Mouse (Mus musculus) lung, postnatal 25 days (tissue): ENCODE measurements around the gene Gm49361.
"Not testable (repeated sequence)": the region's sequence is repeated elsewhere in the genome, so short reads cannot be mapped to it uniquely, and the experiment has no call there.

Experiments
- DNase-seq: peaks from one replicate; pipeline ENCODE4 v3.0.0; 2022; ENCODE audit warnings: low spot score

Gm49361 gene

GRCm38 (mm10) chr14:57688066-57688465 lies 57.8 kb downstream of the Gm49361 start:
- not testable (repeated sequence) for DNase-seq

GRCm38 (mm10) chr14:57687441-57687840 lies 58.5 kb downstream of the Gm49361 start:
- no peak for DNase-seq

DNA sequence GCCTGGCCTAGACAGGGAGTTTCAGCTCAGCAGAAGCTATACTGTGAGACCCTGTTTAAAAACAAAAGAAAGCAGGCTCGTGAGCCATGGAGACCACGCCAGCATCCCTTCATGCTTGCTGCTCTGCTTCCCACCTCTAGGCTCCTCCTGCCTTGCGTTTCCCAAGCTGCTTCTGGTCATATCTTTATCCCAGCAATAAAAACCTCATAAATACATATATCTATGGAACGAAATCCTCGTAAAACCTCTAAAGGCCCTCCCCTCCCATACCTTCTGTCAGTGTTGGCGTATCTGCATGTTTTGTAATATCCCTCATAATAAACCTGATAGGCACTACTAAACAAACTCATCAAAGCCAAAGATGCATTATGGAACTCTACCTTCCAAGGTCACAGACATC lies 59.3 kb downstream of the Gm49361 start:
- DNase-seq, result no peak

DNA sequence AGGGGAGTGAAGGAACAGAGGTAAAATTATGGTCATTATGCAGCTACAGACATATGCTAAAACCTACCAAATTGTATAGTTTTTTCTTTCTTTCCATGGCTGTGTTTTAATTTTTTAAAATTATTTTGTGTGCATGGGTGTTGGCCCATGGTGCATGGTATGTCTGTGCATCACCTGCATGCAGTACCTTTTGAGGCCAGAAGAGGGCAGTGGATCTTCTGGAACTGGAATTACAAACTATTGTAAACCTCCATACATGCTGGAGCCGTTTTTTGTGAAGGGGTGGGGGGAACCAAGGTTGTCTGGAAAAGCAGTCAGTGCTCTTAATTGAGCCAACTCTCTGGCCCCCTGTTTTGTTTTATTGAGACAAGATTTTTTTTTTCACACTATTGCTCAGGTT lies 61.3 kb downstream of the Gm49361 start:
- DNase-seq, result peak; percentile 75

GRCm38 (mm10) chr14:57682751-57683150 lies 63.2 kb downstream of the Gm49361 start:
- no peak for DNase-seq

DNA sequence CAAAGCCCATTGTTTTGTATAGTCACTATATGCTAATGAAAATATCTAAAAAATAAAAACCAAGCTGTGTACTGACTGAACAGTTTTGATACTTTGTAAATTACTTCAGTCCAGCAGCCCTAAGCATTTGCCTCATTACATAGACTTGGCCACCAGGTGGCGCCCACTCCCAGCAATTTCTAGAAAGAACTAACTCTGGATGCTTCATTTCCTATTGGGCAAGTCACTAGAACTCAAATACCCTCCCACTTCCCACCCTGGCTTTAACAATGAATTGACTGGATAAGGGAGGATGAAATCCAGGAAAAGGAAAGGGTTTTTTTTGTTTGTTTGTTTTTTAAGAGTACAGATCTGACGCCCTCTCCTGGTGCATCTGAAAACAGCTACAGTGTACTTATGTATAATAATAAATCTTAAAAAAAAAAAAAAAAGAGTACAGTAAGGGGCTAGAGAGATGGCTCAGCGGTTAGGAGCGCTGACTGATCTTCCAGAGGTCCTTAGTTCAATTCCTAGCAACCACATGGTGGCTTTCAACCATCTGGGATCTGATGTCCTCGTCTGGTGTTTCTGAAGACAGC lies 65.9 kb downstream of the Gm49361 start:
- peak; percentile 87 for DNase-seq

- no peak for DNase-seq
Observed at GRCm38 (mm10) chr14:57679523-57679922, 66.4 kb downstream of the Gm49361 start.

DNA sequence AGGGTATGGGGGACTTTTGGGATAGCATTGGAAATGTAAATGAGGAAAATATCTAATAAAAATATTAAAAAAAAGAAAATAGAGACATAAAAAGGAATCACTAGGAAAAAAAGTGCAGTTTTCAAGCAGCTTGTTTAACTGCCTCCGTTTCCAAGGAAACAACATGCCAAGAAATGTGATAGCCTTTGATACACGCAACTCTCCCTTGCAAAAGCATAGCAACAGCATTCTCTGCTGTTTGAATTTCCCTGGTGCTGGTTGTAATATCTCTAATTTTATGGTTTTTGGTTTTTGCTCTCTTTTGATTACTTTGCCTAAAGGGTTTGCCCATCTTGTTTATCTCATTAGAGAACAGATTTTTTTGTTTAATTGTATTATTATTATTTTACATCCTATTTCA lies 70.4 kb downstream of the Gm49361 start:
- DNase-seq, result no peak

- DNase-seq, result no peak
Observed at GRCm38 (mm10) chr14:57665628-57665950, 80.3 kb downstream of the Gm49361 start.

DNA sequence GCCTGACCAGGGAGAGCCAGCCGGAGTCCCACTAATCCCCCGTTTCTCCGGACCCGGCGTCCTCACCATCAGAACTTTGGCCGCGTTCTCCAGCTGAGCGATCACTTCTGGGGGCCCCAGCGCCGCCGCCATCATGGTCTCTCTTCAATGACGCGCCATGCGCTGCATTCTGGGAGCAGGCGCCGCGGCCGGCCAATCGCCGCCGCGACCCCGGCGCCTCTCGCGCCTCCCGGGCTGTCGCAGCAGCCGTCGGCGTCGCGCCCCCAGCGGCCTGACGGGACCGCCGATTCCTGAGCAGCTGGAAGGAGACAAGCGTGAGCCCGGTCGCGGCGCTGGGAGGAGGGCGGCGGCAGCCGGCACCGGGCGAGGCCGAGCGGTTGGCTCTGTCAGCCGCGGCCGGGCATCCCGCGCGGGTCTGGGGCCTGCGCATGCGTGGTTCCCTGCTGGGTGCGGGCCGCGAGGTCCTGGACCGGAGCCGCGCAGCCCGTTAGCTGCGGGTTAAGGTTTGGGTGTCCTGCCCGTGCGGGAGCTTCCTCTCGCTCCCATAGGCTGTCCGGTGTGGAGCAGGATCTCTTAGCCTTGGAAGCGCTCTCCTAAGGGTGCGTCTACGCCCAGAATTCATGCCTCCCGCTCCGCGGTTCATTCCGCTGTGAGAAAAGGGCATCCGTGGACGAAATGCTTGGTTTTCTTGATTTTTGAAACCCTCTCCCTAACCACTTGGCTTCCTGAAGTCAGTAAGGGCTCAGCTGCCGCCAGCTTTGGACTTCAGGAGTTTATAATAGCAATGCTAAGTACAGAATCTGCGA lies 80.9 kb downstream of the Gm49361 start, which contains the start of gene Xpo4:
Gene Xpo4 (minus strand): TSS at position 609 of the 806 bp plus-strand sequence.
- peak; percentile 76 for DNase-seq

GRCm38 (mm10) chr14:57664311-57664821 lies 81.5 kb downstream of the Gm49361 start:
- DNase-seq, result no peak

DNA sequence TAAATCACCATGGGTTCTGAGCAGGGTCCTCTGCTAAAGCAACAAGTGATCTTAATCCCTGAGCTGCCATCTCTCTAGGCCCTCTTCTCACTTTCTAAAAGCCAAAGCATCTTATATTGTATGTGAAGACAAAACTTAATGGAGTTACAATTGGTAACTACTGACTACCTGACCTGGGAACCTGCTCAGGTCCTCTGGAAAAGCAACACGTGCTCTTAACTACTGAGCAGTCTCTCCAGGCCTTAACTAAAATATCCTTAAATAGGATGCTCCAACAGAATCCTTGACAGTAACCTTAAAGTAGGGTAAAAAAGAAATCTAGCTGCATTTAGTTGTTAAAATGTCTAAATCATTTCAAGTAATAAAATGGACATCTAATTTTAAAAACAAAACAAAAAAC lies 82.3 kb downstream of the Gm49361 start:
- DNase-seq, result no peak

DNA sequence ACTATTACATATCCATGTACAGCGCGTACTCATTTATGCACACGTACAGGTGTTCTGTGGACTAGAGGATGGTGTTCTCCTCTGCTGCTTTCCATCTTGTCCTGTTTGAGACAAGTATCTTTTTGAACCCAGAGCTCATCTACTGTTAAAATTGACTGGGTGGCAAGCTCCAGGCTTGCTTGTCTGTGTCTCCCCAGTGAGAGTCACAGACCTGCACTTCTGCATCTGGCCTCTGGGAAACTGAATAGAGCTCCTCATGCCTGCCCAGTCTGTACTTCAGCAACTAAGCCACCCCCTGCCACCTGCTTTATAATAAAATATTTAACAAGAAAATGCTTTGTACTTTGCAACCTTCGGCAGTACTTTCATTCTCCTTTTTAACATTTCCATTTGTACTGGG lies 87.6 kb downstream of the Gm49361 start:
- no peak for DNase-seq

GRCm38 (mm10) chr14:57657500-57657899 lies 88.4 kb downstream of the Gm49361 start:
- DNase-seq, result no peak

GRCm38 (mm10) chr14:57656519-57656918 lies 89.4 kb downstream of the Gm49361 start:
- DNase-seq, result not testable (repeated sequence)

DNA sequence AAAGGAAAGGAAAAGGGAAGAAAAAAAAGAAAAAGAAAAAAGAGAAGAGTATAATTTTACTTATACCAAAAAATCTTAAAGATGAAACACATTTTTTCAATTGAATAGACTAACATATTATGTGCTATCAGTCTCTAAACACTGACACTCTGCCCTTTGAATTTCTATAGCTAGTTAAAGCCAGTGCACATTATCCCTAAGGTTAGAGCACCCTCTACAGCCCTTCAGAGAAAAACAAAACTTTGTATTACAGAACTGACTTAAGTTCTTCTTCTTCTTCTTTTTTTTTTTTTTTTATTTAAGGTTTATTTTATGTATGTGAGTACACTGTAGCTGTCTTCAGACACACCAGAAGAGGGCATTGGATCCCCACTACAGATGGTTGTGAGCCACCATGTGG lies 96.4 kb downstream of the Gm49361 start:
- DNase-seq, result peak; percentile 2

DNA sequence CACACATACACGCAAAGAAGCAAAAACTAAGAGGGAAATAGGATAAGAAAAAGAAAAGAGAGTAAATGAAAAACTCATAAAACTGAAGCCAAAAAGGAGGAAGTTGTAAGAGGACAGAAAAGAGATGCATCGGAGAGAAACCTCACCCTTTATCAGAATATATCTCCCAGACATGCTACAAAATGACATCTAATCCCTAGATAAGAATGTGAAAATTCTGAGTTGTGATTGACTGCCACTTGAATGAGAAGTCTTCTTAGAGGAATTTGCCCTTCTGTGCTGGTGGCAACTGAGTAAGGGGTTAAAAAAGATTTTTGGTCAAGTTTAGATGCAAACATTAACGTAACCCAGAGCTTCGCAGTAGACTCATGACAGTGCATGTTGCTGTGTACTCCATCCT lies 99.7 kb downstream of the Gm49361 start:
- DNase-seq, result no peak

DNA sequence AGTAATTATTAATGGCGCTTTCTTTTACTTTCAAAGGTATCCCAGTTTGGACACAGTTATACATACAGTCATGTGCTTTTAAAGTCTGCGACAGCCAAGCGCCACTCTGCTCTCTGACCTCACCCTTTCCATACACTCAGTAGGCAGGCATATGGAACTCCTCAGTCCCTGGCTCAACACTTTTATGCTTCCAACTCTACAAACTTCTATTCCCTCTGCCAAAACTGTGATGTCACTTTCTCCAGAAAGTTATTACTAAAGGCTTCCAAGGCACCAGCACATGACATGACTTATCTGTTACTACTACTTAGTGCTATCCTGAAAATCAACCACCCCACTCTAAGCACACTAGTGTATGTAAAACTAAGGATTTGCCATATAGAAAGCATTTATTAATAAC lies 106.8 kb downstream of the Gm49361 start:
- DNase-seq, result no peak

GRCm38 (mm10) chr14:57634141-57634540 lies 111.8 kb downstream of the Gm49361 start:
- DNase-seq, result no peak

GRCm38 (mm10) chr14:57629595-57629994 lies 116.3 kb downstream of the Gm49361 start:
- DNase-seq, result no peak

- DNase-seq, result no peak
Observed at GRCm38 (mm10) chr14:57622934-57623333, 123.0 kb downstream of the Gm49361 start.

DNA sequence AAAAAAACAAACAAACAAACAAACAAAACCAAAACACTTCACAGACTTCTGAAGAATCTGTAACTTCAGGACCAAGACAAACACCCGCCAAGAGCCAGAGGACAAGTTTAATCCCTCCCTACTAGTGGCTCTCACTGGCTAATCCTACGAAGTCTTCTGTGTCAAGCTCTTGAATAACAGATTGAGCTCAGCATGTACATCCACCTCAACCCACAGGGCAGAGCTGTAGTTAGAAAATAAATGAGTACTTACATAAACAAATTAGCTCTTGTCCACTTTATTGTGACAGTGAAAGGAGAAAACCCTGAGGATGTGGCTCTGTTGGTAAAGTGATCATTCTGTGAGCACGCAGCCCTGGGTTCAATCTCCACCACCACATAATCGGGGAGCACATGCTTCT lies 124.2 kb downstream of the Gm49361 start:
- no peak for DNase-seq

GRCm38 (mm10) chr14:57620598-57621236 lies 125.2 kb downstream of the Gm49361 start:
- no peak for DNase-seq
